Mouse (Mus musculus) midbrain, embryonic 11.5 days (tissue): ENCODE data around the gene Spc24. TPM values are rescaled to one million over a fixed set of nuclear protein-coding genes. Genes with fewer than 3 reads are reported as not detected.

Source experiments
- ATAC-seq: fragments of 200-750 bp; cut with Nextera tagmentation; 2 replicates; pipeline ENCODE4 v1.8.0; 2017; ENCODE audit warnings: moderate TSS enrichment, moderate library complexity; ENCODE audit not compliant: low FRiP score
- DNase-seq: peaks from one replicate; pipeline ENCODE4 v3.0.0; 2015; ENCODE audit warnings: low spot score; ENCODE audit errors: missing footprints
- H3K27ac ChIP-seq: fragments of 300-500 bp; sonication (generic); 2 replicates; pipeline ENCODE4 v1.5.1; 2014; ENCODE audit warnings: low read depth, low read length
- H3K27me3 ChIP-seq: fragments of 300-500 bp; sonication (generic); 2 replicates; pipeline ENCODE4 v1.6.1; 2014; ENCODE audit warnings: mild to moderate bottlenecking, low read length, moderate library complexity, mixed read lengths; ENCODE audit not compliant: control insufficient read depth, insufficient read depth
- H3K36me3 ChIP-seq: fragments of 300-500 bp; sonication (generic); 2 replicates; pipeline ENCODE4 v1.6.1; 2014; ENCODE audit warnings: mild to moderate bottlenecking, low read length, moderate library complexity, mixed read lengths; ENCODE audit not compliant: control insufficient read depth, insufficient read depth
- H3K4me1 ChIP-seq: fragments of 300-500 bp; sonication (generic); 2 replicates; pipeline ENCODE4 v1.6.1; 2014; ENCODE audit warnings: low read length; ENCODE audit not compliant: control insufficient read depth, insufficient read depth
- H3K4me2 ChIP-seq: fragments of 300-500 bp; sonication (generic); 2 replicates; pipeline ENCODE4 v1.6.1; 2014; ENCODE audit warnings: mild to moderate bottlenecking, moderate library complexity
- H3K4me3 ChIP-seq: fragments of 300-500 bp; sonication (generic); 2 replicates; pipeline ENCODE4 v1.5.1; 2014; ENCODE audit warnings: low read depth, low read length
- H3K9ac ChIP-seq: fragments of 300-500 bp; sonication (generic); 2 replicates; pipeline ENCODE4 v1.6.1; 2014; ENCODE audit warnings: low read length
- H3K9me3 ChIP-seq: fragments of 300-500 bp; sonication (generic); 2 replicates; pipeline ENCODE4 v1.6.1; 2016; ENCODE audit warnings: low read length; ENCODE audit not compliant: control insufficient read depth
- WGBS: fragments of 180-500 bp; shearing (Covaris S2); extraction: QIAGEN DNeasy Blood & Tissue Kit; methylation state at CpG from one replicate; pipeline ENCODE4 v1.1.7; 2014; 5-methylcytosine and 5-hydroxymethylcytosine counted together
- polyA plus RNA-seq: library from polyadenylated mRNA; unstranded; fragments of >200 nt; fragmentation: Nextera tagmentation; extraction: Ambion mirVana; gene quantifications from 2 replicates; pipeline ENCODE4 v1.2.1, GENCODE M21; 2014

The Spc24 gene
- 91.3 and 115 TPM in 2 replicates for polyA plus RNA-seq

GRCm38 (mm10) chr9:21760155-21761088, at the start of gene Spc24:
Gene Spc24 (minus strand): TSS chr9:21760303.
- Histone ChIP-seq H3K9me3 (no peaks in the 10 kb centered on the region), H3K27me3 (no peaks in the 10 kb centered on the region), H3K9ac (peak within 1 kb of the TSS; percentile 83), H3K27ac (peak within 1 kb of the TSS; percentile 30; the same call in 1 of the 2 replicates), H3K4me1 (peaks cover 10% of the 10 kb centered on the region), H3K4me3 (peak within 1 kb of the TSS; percentile 83), H3K4me2 (peak within 1 kb of the TSS; percentile 77), H3K36me3 (peaks cover 4% of the 10 kb centered on the region; the same call in 1 of the 2 replicates)
- DNase-seq (peak; percentile 99), ATAC-seq (peak; percentile 98)
- 1% methylated on average over 49 of the region's 54 CpGs for WGBS

DNA sequence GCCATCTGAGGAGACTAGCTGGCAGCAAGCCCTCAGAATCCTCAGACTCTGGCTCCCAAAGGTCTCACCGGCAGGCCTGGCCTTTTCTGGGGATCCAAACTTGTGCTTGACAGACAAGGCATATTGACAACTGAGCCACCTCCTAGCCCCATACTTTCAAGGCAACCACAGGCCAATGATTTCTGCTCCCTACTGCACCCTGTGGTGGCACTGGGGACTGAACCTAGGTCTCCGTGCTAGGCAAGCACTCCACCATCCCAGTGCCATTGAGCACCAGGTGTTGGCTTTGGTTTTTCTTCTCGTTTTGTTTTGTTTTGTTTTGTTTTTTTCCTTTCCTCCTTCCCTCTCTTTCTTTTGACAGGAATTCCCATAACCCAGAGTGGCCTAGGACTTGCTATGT, 48.5 kb upstream of the Spc24 start:
- WGBS, result 63% methylated on average over 3 of the region's 3 CpGs
- no peak overlapping the region for H3K27ac ChIP-seq
- no peak overlapping the region for H3K9ac ChIP-seq
- DNase-seq, result peak; percentile 84
- no peak for ATAC-seq
- H3K4me1 ChIP-seq, result 0 out of 2 replicates have a peak, but pooled peaks cover 3% of the 10 kb centered on the region
- no peaks in the 10 kb centered on the region for H3K9me3 ChIP-seq
- no peak overlapping the region for H3K4me3 ChIP-seq
- no peaks in the 10 kb centered on the region for H3K27me3 ChIP-seq
- no peaks in the 10 kb centered on the region for H3K36me3 ChIP-seq
- H3K4me2 ChIP-seq, result no peak overlapping the region

DNA sequence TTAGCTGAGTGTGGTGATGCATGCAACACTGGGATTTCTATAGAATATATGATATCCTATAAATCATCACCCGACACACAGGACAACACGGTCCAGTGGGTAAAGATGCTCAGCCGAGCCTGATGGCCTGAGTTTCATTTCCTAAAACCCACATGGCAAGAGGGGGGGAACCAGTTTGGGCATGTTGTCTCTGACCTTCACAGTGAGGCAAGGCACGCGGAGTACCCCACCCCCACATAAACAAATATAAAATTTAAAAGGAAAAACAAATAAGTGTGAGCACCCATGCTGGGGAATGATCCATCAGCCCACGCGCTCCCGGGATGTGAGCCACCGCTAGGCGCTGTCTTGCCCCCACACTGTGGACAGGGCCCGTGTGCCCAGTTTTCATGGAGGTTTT, 46.9 kb upstream of the Spc24 start:
- no peak for ATAC-seq
- no peak overlapping the region for H3K27ac ChIP-seq
- 0 out of 2 replicates have a peak, but pooled peaks cover 3% of the 10 kb centered on the region for H3K4me1 ChIP-seq
- DNase-seq, result no peak
- no peaks in the 10 kb centered on the region for H3K36me3 ChIP-seq
- H3K9ac ChIP-seq, result no peak overlapping the region
- H3K27me3 ChIP-seq, result no peaks in the 10 kb centered on the region
- no peaks in the 10 kb centered on the region for H3K9me3 ChIP-seq
- no peak overlapping the region for H3K4me2 ChIP-seq
- WGBS, result 82% methylated on average over 11 of the region's 11 CpGs
- no peak overlapping the region for H3K4me3 ChIP-seq

DNA sequence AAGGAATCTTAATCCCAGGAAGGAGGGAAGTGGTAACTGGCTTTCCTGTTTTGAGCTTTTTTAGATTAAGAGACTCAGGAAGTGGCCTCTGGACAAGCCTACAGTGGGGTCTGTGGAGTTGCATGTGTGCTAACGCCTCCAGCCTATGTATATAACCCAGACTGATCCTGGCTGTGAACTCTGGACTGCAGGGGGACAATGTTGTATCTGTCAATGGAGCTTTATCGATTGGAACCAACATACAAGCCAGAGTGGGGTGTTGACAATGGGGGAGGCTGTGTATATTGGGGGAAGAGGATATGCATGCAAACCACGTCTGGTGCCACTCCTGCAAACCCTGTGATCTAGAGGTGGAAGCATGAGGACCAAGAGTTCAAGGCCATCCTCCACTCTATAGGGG, 46.3 kb upstream of the Spc24 start:
- ATAC-seq (no peak), DNase-seq (peak; percentile 41)
- H3K9me3 ChIP-seq, result no peaks in the 10 kb centered on the region
- no peaks in the 10 kb centered on the region for H3K27me3 ChIP-seq
- 71% methylated on average over 3 of the region's 3 CpGs for WGBS
- H3K27ac ChIP-seq, result no peak overlapping the region
- no peak overlapping the region for H3K9ac ChIP-seq
- H3K4me2 ChIP-seq, result no peak overlapping the region
- H3K36me3 ChIP-seq, result no peaks in the 10 kb centered on the region
- no peak overlapping the region for H3K4me3 ChIP-seq
- 0 out of 2 replicates have a peak, but pooled peaks cover 3% of the 10 kb centered on the region for H3K4me1 ChIP-seq

GRCm38 (mm10) chr9:21803986-21804644, 44.0 kb upstream of the Spc24 start:
- no peak overlapping the region for H3K4me3 ChIP-seq
- H3K9me3 ChIP-seq, result no peaks in the 10 kb centered on the region
- 0 out of 2 replicates have a peak, but pooled peaks cover 3% of the 10 kb centered on the region for H3K4me1 ChIP-seq
- ATAC-seq (peak; percentile 94), DNase-seq (peak; percentile 97)
- H3K9ac ChIP-seq, result no peak overlapping the region
- WGBS, result 51% methylated on average over 13 of the region's 13 CpGs
- H3K27ac ChIP-seq, result no peak overlapping the region
- no peak overlapping the region; the same call in 1 of the 2 replicates for H3K4me2 ChIP-seq
- H3K27me3 ChIP-seq, result no peaks in the 10 kb centered on the region
- no peaks in the 10 kb centered on the region for H3K36me3 ChIP-seq

- Histone ChIP-seq H3K36me3 (no peaks in the 10 kb centered on the region), H3K4me2 (no peak overlapping the region)
Observed at GRCm38 (mm10) chr9:21801591-21801990, 41.5 kb upstream of the Spc24 start.

GRCm38 (mm10) chr9:21801121-21801520, 41.0 kb upstream of the Spc24 start:
- no peak for DNase-seq
- no peak for ATAC-seq
- no peak overlapping the region for H3K4me3 ChIP-seq
- WGBS, result 73% methylated on average over 7 of the region's 7 CpGs
- no peaks in the 10 kb centered on the region for H3K27me3 ChIP-seq
- H3K36me3 ChIP-seq, result no peaks in the 10 kb centered on the region
- H3K9ac ChIP-seq, result no peak overlapping the region
- H3K27ac ChIP-seq, result no peak overlapping the region
- H3K4me1 ChIP-seq, result peaks cover 8% of the 10 kb centered on the region; the same call in 1 of the 2 replicates
- H3K9me3 ChIP-seq, result no peaks in the 10 kb centered on the region
- no peak overlapping the region for H3K4me2 ChIP-seq

More at GRCm38 (mm10) chr9:21801591-21801990, 41.5 kb upstream of the Spc24 start:
- Histone ChIP-seq H3K4me1 (0 out of 2 replicates have a peak, but pooled peaks cover 5% of the 10 kb centered on the region), H3K9ac (no peak overlapping the region), H3K27me3 (no peaks in the 10 kb centered on the region), H3K4me3 (no peak overlapping the region), H3K27ac (no peak overlapping the region), H3K9me3 (no peaks in the 10 kb centered on the region)
- 88% methylated on average over 7 of the region's 7 CpGs for WGBS
- DNase-seq (no peak), ATAC-seq (no peak)

- no peak overlapping the region; the same call in 1 of the 2 replicates for H3K9ac ChIP-seq
- WGBS, result 46% methylated on average over 3 of the region's 3 CpGs
- no peaks in the 10 kb centered on the region for H3K9me3 ChIP-seq
- no peak overlapping the region for H3K27ac ChIP-seq
- ATAC-seq, result no peak
- DNase-seq, result peak; percentile 83
- H3K4me1 ChIP-seq, result peaks cover 7% of the 10 kb centered on the region; the same call in 1 of the 2 replicates
- H3K36me3 ChIP-seq, result no peaks in the 10 kb centered on the region; the same call in 1 of the 2 replicates
- no peaks in the 10 kb centered on the region for H3K27me3 ChIP-seq
- H3K4me3 ChIP-seq, result peak overlapping the region; percentile 72
- peak overlapping the region; percentile 94 for H3K4me2 ChIP-seq
Observed at GRCm38 (mm10) chr9:21799010-21799350, 38.9 kb upstream of the Spc24 start.
